Mouse (Mus musculus) heart, postnatal 0 days (tissue): Measurements from ENCODE around the gene Mcf2.

Experiments used
- CTCF ChIP-seq: IDR thresholded peaks from 2 replicates; pipeline ENCODE4 v1.5.1; 2016; ENCODE audit warnings: antibody characterized with exemption, control low read depth, low read depth
- EP300 ChIP-seq: IDR thresholded peaks from 2 replicates; pipeline ENCODE4 v1.6.1; 2016; ENCODE audit warnings: antibody characterized with exemption, low read depth

DNA sequence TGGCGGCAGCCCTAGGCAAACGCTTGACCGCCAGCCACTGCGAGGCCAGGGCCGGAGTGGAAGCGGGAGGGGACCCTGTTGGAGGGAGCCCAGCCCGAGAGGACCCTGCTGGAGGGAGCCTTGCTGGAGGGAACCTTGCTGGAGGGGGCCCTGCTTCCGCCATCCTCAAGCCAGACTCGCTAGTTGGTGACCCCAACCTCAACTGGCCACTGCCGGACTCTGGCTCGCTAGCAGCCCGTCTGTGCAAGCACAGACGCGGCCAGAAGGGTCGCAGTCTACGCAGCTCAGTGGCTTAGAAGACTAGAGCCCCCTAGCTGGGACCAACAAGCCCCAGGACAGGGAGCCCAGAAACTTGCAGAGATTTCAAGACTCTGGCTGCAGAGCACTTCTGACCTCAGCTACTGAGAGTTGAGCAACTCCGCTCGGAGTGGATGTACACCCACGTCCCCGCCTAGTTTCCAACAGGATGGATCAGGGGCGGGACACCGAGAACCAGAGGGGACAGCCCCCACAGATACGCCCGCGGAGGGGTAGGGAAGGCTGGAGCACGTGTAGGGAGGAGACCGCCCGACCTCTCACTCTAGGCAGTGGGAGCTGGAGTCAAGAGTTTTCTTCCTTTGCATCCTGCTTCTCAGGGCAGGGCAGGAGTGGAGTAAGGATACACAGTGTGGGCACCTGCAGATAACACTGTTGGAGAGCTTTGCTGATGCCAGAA lies at the start of gene Mcf2:
- no peak for TF ChIP-seq CTCF
- no peak for TF ChIP-seq EP300
